Mouse (Mus musculus) adrenal gland (tissue): ENCODE measurements around the gene Ap2a1.

Experiments used
- intact Hi-C: fragments of 180-260 bp; cut with DNase I; formaldehyde crosslinking; loops from one replicate; pipeline ENCODE4 v1.15.1; 2025

The Ap2a1 gene

DNA sequence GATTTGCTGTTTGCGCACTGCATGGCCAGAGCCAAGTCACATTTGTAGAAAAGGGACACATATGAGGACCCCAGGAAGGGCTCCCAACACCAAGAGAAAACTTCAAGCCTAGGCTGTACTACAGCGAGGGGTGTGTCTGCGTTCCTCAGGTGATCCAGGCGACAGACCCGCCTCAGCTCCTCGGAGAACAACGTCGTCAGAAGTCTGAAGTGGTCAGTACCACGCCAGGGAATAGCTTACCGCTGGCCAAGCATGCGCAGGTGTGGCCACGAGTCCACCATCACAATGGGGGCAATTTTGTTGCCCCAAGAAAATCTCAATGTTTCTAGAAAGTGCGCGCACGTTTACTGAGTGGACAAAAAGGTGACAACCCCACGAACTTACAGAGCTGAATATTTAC is 60.8 kb downstream of the Ap2a1 start:
- intact Hi-C loops: no loop called here

DNA sequence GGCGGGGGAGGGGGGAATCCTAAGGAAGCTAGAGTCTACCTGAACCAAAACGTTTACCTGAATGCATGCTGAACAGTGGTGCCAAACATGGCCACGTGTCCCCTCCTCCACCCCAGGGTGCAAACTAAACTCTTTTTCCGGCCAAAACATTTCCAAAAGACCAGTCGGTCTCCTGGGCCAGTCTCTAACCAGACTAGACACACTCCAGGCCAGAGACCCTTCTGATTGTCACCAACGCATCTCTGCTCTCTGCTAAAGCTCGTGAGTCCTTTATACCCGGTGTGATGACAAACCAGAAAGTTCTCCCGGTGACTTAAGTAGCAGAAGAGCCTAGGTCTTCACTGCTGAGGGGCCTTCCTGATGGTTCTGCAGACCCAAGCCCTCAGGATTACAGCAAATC is 61.5 kb downstream of the Ap2a1 start:
- intact Hi-C loops: no loop called here

DNA sequence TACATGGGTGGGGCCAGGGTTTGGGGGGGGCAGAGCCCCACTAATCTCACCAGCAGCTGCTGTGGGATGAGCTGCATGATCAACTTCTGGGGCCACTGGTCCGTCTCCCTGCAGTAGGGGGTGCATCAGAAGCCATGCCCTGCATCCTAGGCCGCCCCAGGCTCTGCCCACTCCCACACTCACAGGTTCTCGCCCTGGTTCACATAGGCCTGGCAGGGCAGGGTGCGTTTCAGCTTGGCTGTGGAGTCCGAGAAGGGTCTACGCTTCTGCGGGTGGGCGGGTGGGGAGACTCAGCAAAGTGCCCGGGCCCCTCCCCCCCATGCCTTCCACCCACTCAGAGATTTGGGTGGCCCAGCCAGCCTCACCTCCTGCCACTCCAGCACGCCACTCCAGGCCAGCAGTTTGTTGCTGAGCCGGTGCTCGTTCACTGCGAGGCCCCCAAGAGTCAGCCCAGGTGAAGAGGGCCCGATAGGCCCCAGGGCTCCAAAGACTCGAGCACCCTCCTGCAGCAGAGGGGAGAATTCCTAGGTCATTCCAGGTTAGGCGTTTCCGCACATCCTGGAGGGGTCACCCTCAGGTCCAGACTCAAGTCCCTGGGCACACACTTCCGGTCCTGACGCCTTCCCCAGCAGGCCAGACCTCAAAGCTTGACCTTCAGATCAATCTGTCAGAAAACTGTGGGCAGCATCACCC is 62.1 kb downstream of the Ap2a1 start:
- intact Hi-C loops: no loop called here

DNA sequence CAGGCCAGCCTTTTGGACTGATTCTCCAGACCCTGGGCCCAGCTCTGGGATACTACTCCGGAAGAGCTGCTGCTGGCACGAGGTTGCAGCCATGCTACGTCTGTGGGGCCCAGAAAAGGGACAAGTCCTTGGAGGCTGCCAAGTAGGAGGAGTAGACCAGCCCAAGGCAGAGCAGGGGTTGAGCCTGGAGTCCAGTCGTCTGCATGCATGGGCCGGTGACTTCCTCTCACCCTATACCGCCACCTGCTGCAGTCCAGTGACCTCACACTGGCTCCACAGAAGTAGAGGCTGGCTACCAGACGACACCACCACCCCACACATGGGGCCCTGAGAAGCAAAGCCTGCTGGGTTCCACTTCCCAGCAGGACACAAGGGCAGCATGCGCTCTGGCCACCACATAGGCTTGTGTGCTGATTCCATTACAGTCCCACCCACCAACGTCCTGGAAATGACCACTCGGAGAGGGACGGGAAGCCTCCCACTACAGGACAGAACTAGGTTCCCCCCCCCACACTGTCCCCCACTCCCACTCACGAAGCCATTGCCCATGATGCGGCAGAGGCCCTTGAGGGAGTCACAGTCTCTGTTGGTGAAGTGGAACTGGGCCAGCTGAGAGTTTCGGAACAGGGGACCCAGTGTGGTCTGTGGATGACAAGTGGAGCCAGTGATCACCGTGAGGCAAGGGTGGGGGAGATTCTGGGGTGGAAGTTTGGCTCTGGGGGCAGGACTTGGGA is 62.9 kb downstream of the Ap2a1 start:
- intact Hi-C loops: no loop called here

DNA sequence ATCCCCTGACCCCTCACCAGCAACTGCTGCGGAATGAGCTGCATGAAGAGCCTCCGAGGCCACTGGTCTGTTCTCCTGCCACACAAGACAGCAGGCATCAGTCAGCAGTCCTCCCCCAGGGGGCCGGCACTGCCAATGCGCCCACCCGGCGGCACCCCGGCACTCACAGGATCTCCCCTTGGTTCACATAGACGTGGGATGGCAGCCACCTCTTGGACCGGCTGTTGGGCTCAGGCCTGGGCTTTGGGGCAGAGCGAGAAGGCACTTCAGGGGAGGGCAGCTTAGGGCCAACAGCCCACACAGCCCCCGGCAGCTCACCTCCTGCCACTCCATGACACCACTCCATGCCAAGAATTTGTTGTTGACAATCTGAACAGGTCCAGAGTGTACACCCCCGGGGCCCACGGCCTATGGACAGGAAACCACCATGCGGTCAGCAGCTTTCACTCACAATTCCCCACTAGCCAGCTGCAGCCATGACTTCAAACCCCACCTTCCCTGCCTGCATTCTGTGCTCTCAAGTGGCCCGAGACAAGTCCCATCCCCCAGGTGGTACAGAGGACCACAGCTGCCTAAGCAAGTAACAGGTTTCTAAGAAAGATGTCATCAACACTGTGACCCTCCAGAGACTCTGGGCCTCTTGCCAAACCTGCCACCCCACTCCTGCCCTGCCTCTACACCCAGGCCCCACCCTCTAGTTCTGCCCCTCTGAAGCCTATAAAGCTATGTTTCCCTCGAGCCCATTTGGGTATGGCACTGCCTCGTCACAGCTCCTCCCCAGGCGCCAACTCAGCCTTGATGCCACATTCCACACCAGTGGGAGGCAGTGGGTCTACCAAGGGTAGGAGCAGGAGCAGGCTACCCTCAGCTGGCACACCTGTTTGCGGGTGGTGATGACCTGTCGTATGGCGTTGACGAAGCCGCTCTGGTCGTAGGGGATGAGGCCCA is 64.4 kb downstream of the Ap2a1 start:
- intact Hi-C loops: no loop called here

DNA sequence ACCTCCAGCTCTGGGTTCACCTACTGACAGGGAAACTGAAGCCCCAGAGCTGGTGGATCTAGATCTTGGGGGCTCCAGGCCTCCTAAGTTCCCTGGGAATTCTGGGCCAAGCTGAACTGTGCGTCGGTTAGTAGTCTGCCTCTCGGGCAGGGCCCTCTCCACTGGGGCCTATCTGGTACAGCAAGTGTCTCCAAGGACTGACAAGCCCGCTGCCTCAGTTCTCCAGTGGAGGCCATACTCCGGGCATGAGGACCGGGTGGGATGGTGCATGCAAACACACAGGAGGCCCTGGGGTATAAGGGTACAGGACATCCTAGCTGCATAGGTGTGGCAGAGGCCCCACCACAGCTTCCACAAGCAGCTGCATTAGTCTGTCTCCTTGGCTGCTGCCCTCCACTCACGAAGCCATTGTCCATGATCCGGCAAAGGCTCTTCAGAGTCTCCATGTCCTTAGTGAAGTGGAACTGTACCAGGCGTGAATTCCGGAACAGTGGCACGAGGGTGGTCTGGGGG is 65.3 kb downstream of the Ap2a1 start:
- intact Hi-C loops: no loop called here

DNA sequence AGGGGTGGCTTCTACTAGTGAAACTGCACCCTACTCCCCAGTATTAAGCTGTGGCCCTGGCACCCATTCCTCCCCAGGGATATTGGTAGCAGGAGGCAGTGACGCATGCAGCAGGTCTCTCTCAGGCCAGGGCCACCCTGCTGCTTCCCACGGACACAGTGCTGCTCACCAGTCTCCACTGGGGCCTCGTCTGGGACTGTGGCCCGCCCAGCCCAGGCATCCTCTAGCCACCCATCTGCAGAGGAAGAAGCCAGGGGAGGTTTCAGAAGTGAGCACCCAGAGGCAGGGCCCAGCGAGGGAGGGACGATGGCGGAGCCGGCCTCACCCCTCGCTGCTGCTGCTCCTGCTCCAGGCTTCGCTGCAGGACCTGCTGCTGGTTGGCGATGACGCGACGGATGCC is 66.1 kb downstream of the Ap2a1 start:
- intact Hi-C loops: no loop called here

DNA sequence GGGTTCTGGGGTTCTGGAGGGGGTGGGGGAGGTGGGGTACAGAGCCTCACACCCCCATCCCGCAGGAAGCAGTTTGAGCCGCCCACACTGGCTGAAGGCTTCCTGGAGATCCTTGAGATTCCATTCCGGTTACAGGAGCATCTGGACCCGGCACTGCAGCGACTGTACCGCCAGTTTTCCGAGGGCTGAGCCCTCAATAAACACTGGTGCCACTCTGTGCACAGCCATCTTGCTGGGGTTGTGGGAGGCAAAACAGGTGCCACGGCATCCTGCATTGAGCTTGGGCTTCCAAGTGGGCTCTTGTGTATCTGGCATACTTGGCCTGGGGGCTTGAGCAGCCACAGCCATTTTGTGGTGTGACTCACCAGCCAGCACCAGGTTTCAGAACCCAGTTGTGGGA is 66.9 kb downstream of the Ap2a1 start:
- intact Hi-C loops: no loop called here

DNA sequence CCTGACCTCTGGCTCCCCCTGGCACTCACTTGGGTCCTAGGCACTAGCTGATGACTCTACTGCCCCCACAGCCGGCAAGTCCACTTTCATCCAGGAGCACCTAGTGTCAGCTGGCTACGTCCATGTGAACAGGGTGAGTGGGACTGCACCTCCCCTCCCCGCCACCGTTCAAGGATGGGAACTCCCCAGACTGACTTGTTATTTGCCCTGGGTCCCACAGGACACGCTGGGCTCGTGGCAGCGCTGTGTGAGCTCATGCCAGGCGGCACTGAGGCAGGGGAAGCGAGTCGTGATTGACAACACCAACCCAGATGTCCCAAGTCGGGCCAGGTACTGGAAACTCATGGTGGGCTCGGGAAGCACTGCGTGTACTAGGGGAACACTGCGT is 67.9 kb downstream of the Ap2a1 start:
- intact Hi-C loops: no loop called here

DNA sequence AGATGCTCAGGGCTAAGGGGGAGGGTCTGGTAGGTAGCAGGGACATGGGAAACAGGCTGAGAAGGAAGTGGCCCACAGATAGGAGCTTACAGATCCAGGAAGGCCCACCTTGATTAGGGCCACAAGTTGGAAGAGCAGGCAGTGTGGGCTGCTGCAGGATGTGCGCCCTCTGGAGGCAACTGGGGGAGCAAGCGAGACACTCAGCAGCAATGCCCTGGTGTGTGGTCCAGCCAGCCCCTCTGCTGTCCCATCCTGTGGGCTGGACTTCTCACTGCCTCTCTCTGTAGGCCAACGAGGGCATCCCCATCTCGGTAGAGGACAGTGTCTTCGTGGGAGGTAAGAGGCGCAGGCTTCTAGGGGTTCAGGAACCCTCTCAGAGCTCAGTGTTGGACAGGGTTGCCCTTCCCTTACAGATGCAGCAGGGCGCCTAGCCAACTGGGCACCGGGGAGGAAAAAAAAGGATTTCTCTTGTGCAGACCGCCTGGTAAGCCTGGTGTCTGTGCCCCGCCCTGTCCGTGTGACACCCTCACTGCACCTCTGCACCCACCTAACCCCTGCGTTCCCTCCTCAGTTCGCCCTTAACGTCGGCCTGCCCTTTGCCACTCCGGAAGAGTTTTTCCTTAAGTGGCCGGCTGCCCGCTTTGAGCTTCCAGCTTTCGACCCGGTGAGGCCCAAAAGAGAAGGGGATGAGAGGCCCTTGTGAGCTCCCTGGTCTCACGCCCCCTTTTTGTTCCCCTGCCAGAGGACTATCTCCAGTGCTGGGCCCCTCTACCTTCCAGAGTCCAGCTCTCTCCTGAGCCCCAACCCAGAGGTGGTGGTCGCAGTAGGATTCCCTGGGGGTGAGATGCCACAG is 68.5 kb downstream of the Ap2a1 start:
- intact Hi-C loops: no loop called here

DNA sequence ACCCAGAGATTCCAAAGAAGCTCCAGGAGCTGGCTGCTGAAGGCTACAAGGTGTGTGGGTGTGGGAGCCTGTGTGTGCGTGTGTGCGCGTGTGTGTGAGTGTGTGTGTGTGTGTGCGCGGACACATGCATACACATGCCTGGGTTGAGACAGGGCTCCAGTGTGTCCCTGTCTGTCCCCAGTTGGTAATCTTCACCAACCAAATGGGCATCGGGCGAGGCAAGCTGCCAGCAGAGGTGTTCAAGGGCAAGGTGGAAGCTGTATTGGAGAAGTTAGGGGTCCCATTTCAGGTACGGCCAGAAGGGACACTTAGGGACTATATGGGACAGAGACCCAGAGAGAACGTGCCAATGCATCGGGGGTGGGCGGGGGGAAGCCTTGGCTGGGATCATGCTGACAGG is 69.4 kb downstream of the Ap2a1 start:
- intact Hi-C loops: loop anchor here (5.0 kb wide), 1 partner anchor 32 kb away; the partner anchor contains the start of gene Med25

DNA sequence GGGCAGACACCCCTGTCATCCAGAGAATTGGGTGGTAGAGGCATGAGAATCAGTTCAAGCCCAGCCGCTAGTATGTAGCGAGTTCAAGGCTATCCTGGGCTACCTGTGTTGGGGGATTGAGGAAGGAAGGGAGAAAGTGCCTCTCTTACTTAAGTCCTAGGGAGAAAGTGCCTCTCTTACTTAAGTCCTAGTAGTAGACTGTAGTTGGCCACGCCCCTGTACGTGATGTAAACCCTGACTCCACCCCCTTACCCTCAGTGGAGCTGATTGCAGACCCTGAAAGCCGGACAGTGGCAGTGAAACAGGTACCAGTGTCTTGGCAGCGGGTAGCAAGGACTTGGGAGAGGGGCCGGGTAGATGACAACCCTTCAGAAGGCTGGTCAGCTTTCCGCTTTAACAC is 71.4 kb downstream of the Ap2a1 start:
- intact Hi-C loops: loop anchor here (5.0 kb wide), 1 partner anchor 34 kb away; the partner anchor contains the start of gene Med25

DNA sequence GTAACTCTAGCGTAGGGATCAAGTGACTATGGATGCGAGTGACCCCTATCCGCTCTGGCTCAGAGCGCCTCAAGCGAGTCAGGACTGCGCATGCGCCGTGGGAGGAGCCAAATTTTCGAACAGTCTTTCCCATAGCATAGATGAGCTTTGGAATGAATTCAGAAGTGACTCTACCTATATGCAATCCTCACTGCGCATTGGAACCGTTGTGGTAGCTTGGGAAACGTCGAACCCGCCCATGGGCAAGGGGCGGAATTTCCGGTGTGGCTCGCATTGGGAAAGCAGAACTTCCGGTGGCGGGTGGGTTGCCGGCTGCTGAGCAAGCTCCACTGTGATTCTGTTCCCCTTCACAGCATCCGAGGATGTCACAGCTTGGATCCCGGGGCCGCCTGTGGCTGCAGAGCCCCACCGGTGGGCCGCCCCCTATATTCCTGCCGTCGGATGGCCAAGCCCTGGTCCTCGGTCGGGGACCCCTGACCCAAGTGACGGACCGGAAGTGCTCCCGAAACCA is 72.2 kb downstream of the Ap2a1 start, which contains the start of gene Pnkp:
TSS of gene Pnkp (plus strand) at position 98 of the 511 bp plus-strand sequence.
- intact Hi-C loops: loop anchor here (5.0 kb wide), 1 partner anchor 35 kb away; the partner anchor contains the start of gene Med25

DNA sequence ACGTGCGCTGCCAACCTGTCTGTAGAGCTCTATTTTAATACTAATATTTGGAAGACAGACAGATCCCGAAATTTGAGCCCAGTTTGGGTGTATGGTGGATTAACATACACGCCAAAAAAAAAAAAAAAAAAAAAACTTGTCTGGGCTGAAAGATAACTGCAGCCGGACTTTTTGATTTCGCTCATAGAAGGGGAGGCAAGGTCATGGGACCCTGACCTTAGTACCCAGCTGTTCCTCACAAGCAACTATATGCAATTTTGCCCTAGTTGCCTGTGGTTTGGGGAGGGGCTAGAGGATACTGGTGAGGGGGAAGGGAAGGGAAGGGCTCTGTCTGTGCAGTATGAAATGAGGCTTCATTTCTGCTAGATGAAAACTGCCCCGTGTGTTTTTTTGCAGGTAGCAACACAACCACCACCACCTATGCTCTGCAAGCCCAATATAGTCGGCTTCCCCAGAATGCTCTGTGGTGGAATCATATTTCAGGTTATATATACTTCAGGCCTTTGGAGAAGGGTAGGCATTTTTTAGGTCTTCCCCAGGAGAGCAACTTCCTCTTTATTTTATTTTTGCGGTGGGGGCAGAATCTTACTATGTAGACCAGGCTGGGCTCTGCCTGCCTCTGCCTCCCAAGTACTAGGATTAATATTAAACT is 72.9 kb downstream of the Ap2a1 start:
- intact Hi-C loops: loop anchor here (5.0 kb wide), 1 partner anchor 36 kb away; the partner anchor contains the start of gene Med25

DNA sequence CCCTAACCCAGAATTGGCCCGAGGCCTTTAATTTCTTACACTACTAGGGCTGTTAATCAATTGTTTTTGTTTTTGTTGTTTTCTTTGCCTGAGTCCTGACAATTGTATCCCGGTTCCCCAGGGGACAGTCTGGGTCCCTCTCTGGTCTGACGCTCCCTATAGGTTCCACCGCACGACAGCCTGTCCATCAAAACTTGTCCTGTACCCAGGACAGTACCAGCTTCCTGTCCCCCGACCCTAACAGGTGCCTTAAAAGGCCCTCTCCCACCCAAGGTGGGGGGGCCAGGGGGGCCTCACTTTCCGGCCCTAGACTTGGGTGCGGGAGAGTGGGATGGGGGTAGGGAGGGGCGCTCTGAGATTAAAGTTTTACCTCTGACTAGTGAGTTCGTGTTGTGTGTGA is 74.3 kb downstream of the Ap2a1 start:
- intact Hi-C loops: loop anchor here (5.0 kb wide), 1 partner anchor 37 kb away; the partner anchor contains the start of gene Med25

DNA sequence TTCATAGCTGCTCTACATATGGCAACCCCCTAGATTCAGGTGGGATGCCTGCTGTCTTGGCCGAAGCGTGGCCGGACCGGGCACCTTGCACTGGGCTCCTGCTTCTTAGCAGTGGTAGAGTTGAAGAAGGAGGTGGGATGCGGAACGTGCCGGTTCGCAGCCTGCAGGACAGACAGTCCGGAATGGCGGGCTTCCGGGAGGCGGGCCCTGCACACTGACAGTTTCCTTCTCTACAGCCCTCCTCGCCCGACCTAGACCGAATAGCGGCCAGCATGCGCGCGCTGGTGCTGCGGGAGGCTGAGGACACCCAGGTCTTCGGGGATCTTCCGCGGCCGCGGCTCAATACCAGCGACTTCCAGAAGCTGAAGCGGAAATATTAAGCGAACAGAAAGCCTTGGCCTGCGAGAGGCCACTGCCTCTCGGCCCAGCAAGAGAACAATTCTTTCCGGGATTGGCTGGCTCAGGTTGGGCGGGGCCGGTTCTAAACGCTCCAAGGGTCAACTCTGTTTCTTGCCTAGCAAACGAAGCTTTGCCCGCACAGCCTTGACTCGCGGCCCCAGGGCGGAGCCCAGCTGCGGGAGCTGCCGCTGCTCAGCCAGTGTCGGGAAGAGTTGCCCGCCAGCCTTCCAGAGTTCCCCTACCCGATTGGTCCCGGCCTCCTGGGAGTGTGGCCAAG is 74.8 kb downstream of the Ap2a1 start:
- intact Hi-C loops: loop anchor here (5.0 kb wide), 1 partner anchor 38 kb away; the partner anchor contains the start of gene Med25

DNA sequence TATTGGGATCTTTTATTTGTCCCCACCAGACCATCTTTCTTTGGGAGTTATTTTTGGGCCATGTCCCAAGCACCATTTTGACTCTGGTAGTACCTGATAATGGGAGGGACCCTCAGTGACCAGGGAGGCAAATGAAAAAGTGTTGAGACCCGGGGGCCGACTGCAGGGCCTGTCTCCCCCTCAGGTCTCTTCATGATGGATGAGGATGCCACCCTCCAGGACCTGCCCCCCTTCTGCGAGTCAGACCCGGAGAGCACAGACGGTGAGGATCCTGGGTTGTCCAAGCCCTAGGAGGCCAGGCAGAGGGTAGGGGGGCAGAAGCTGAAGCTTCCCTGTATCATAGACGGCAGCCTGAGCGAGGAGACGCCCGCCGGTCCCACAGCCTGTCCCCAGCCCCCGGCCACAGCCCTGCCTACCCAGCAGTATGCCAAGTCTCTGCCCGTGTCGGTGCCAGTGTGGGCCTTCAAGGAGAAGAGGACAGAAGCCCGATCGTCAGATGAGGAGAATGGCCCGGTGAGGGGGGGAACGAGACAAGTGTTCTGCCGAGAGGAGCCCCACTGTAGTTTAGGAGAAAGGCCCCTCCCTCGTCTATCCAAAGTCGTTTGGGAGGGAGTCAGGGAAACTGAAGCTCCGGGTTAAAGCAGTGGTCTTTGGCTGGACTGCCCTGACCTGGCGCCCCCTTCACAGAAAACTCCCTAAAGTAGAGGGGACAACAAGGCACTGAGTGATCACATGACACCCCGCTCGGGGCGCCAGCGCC is 75.5 kb downstream of the Ap2a1 start:
- intact Hi-C loops: no loop called here

DNA sequence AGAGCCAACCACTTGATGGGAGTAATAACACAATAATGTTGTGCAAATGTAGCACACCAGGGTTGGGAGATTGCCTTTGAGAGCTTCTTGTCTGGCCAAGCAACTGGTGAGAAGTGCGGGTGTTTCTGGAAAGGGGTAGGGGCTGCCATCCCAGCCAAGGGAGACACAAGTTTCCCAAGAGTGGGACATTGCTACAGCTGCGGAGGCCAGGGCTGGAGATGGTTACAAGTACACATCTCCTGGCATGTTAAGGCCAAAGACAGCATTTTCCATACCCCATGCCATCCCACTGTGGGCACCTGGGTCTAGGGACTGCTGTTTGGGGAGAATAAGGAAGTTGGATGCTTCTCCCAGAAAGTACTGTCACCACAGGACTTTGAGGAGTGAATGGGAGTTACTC is 76.2 kb downstream of the Ap2a1 start:
- intact Hi-C loops: no loop called here
